Mouse (Mus musculus) cerebellum, postnatal 25 days (tissue): ENCODE results near the gene Ciita.

Source experiments
- DNase-seq, 2 experiments: peaks; one replicate each; pipeline ENCODE4 v3.0.0; 2021; ENCODE audit warnings: mixed read lengths in 2 of 2

Gene Ciita

DNA sequence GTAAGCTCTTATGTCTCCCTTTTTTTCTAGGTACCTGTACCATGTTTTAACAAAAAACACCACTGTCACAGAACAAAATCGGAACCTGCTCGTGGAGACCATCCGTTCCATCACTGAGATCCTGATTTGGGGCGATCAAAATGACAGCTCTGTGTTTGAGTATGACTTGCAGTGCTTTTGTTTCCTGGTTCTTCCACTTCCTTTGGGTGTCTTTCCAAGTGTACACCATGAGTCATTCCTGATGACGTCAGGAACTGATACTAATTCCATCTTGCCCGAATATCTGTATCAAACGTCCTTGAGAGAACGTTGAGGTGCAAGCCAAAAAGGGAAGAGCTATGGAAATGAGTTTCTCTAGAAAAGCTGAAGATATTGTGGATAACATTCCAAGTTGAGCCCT, 80.1 kb downstream of the Ciita start:
- DNase-seq: no peak

- peak; percentile 80 to 85 for DNase-seq
These were observed 85.5 kb downstream of the Ciita start for GRCm38 (mm10) chr16:10565278-10565885.

- DNase-seq: no peak
These were observed 87.3 kb downstream of the Ciita start for GRCm38 (mm10) chr16:10567153-10567552.

GRCm38 (mm10) chr16:10569809-10570395, 90.0 kb downstream of the Ciita start:
- no peak for DNase-seq

GRCm38 (mm10) chr16:10570708-10571107, 90.8 kb downstream of the Ciita start:
- peak; percentile 75 to 87 for DNase-seq

- peak in 1 of 2 experiments; percentile 32 for DNase-seq
These were observed 92.0 kb downstream of the Ciita start for GRCm38 (mm10) chr16:10571820-10572219.

DNA sequence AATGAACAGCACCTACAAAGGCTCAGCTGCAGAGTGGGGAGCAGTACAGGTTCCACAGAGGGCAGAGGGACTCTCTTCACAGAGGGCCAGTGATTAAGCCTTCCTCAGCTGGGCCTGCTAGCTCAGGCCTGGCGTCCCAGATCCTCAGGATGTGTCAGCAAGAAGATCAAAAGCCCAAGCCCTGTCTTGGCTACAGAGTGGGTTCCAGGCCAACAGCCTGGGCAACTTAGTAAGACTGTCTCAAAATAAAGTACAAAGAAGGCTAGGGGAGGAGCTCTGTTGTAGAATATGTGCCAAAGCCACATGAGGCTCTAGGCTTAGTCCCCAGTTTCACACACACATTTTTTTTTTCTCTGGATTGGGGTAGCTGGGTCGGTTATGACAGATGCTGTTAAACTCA, 95.1 kb downstream of the Ciita start:
- DNase-seq: no peak

DNA sequence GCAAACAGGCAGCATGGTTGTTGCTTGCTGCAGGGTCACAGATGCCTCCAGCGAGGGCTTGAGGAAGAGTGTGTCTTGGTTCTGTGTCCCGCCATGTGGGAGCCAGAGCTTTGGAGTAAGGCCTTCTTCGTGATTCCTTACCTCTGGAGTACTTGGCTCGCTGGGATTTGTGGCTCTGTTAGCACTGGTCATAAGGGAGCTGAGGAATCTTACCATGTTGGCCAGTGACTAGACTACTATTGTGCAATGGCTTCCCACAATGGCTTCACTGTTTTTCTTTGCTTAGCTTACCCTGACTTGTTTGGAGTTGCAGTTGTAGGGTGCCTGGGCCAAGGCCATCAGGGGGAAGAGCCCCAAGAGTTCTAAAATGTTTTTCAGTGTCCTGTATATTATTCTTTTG, 96.1 kb downstream of the Ciita start:
- no peak for DNase-seq

DNA sequence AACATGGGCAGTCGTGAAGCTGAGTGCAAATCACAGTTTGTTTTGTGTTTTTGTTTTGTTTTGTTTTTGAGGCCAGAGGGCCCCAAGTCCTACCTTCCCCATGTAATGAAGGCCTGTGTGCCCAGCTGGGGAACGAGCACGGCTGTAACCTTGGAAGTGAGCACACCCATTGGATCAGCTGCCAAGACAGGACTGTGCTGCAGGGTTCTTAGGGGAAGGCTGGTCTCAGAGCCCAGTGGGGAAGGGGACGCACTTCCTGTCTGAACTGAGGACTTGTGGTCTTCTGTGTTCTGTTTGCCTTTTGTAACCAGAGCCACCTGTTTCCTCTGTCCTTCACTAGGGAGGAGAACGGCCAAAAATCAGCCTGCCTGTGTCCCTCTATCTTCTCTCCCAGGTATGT, 97.7 kb downstream of the Ciita start:
- no peak for DNase-seq
